Mouse (Mus musculus): Measurements from ENCODE around the gene Fam171b. TPM values are rescaled to one million over a fixed set of nuclear protein-coding genes. Genes with fewer than 3 reads are reported as not detected.

Gene Fam171b
- polyA plus RNA-seq (2015; fragmentation: Nextera tagmentation; extraction: Ambion mirVana): 4.6 and 5.0 TPM in 2 replicates

GRCm38 (mm10) chr2:83812483-83813272 lies at the start of gene Fam171b:
TSS of gene Fam171b (plus strand) at chr2:83812636.

Other genes with a start within 250 kb of the Fam171b start
- 86.7 and 93.2 TPM in 2 replicates for gene Zc3h15, start 168.2 kb upstream of the Fam171b start, polyA plus RNA-seq (2015; fragmentation: Nextera tagmentation; extraction: Ambion mirVana)
- gene Itgav, start 88.2 kb upstream of the Fam171b start, polyA plus RNA-seq (2015; fragmentation: Nextera tagmentation; extraction: Ambion mirVana): 42.4 and 51.3 TPM in 2 replicates
- not detected in 2 replicates for gene Zswim2, start 128.6 kb downstream of the Fam171b start, polyA plus RNA-seq (2015; fragmentation: Nextera tagmentation; extraction: Ambion mirVana)
- gene Gm13698, start 143.1 kb downstream of the Fam171b start, polyA plus RNA-seq (2015; fragmentation: Nextera tagmentation; extraction: Ambion mirVana): not detected in 2 replicates
- gene Gm13693, start 148.9 kb downstream of the Fam171b start, polyA plus RNA-seq (2015; fragmentation: Nextera tagmentation; extraction: Ambion mirVana): not detected in 2 replicates
- not detected in 2 replicates for gene Gm13695, start 154.7 kb downstream of the Fam171b start, polyA plus RNA-seq (2015; fragmentation: Nextera tagmentation; extraction: Ambion mirVana)
- not detected in 2 replicates for gene Gm13696, start 160.5 kb downstream of the Fam171b start, polyA plus RNA-seq (2015; fragmentation: Nextera tagmentation; extraction: Ambion mirVana)
- not detected in 2 replicates for gene Gm13694, start 166.3 kb downstream of the Fam171b start, polyA plus RNA-seq (2015; fragmentation: Nextera tagmentation; extraction: Ambion mirVana)
- not detected in 2 replicates for gene Gm13697, start 172.1 kb downstream of the Fam171b start, polyA plus RNA-seq (2015; fragmentation: Nextera tagmentation; extraction: Ambion mirVana)
- gene Gm13691, start 177.9 kb downstream of the Fam171b start, polyA plus RNA-seq (2015; fragmentation: Nextera tagmentation; extraction: Ambion mirVana): not detected in 2 replicates